Mouse (Mus musculus): ENCODE measurements around the gene Crybg3.

GRCm38 (mm10) chr16:59516965-59517364 lies 83.8 kb downstream of the Crybg3 start:
- no peak for TF ChIP-seq GATA1 (IDR thresholded peaks at IDR 0.05; ENCODE audit: low read length)
- TF ChIP-seq TAL1 (IDR thresholded peaks at IDR 0.05; ENCODE audit: low read length): no peak

Data from erythroblast, embryonic 14.5 days (primary cell).